Mouse (Mus musculus) lung, embryonic 16.5 days (tissue): ENCODE data around the gene Akt3. TPM values are rescaled to one million over a fixed set of nuclear protein-coding genes. Genes with fewer than 3 reads are reported as not detected.

Experiments
- ATAC-seq: fragments of 200-750 bp; cut with Nextera tagmentation; 2 replicates; pipeline ENCODE4 v1.8.0; 2017; ENCODE audit warnings: low read depth, mild to moderate bottlenecking, moderate library complexity
- H3K27ac ChIP-seq: fragments of 300-500 bp; sonication (generic); 2 replicates; pipeline ENCODE4 v1.5.1; 2014; ENCODE audit warnings: mild to moderate bottlenecking, control low read depth, low read length
- H3K27me3 ChIP-seq: fragments of 300-500 bp; sonication (generic); 2 replicates; pipeline ENCODE4 v1.6.1; 2014; ENCODE audit warnings: low read depth, low read length, mixed read lengths; ENCODE audit not compliant: control insufficient read depth, insufficient read depth
- H3K36me3 ChIP-seq: fragments of 300-500 bp; sonication (generic); 2 replicates; pipeline ENCODE4 v1.6.1; 2014; ENCODE audit warnings: low read length; ENCODE audit not compliant: control insufficient read depth, insufficient read depth
- H3K4me1 ChIP-seq: fragments of 300-500 bp; sonication (generic); replicated peaks from 2 replicates; pipeline ENCODE4 v1.6.1; 2014; ENCODE audit warnings: low read length, mixed read lengths; ENCODE audit not compliant: control insufficient read depth, insufficient read depth
- H3K4me2 ChIP-seq: fragments of 300-500 bp; sonication (generic); 2 replicates; pipeline ENCODE4 v1.6.1; 2014; ENCODE audit warnings: low read depth, low read length, control low read depth
- H3K4me3 ChIP-seq: fragments of 300-500 bp; sonication (generic); 2 replicates; pipeline ENCODE4 v1.5.1; 2014; ENCODE audit warnings: mild to moderate bottlenecking, low read length, control low read depth
- H3K9ac ChIP-seq: fragments of 300-500 bp; sonication (generic); 2 replicates; pipeline ENCODE4 v1.6.1; 2014; ENCODE audit warnings: low read length, control low read depth
- H3K9me3 ChIP-seq: fragments of 300-500 bp; sonication (generic); 2 replicates; pipeline ENCODE4 v1.6.1; 2016; ENCODE audit warnings: low read length; ENCODE audit not compliant: control insufficient read depth
- WGBS: fragments of 180-500 bp; shearing (Covaris S2); extraction: QIAGEN DNeasy Blood & Tissue Kit; methylation state at CpG from one replicate; pipeline ENCODE4 v1.1.7; 2014; 5-methylcytosine and 5-hydroxymethylcytosine counted together
- polyA plus RNA-seq: library from polyadenylated mRNA; unstranded; fragments of >200 nt; fragmentation: Nextera tagmentation; extraction: Ambion mirVana; gene quantifications from 2 replicates; pipeline ENCODE4 v1.2.1, GENCODE M21; 2015

Gene Akt3
- polyA plus RNA-seq, 1 experiment from 2014 or later, result 4.1 TPM

- Histone ChIP-seq H3K27ac (no peak overlapping the region), H3K4me2 (no peak overlapping the region), H3K36me3 (0 out of 2 replicates have a peak, but pooled peaks cover 3% of the 10 kb centered on the region), H3K4me3 (no peak overlapping the region), H3K27me3 (no peaks in the 10 kb centered on the region), H3K9me3 (no peaks in the 10 kb centered on the region), H3K9ac (no peak overlapping the region), H3K4me1 (no peaks in the 10 kb centered on the region)
- ATAC-seq, result no peak
- WGBS, result 83% methylated on average over 3 of the region's 3 CpGs
These were observed 227.3 kb downstream of the Akt3 start for GRCm38 (mm10) chr1:177030669-177031068.

GRCm38 (mm10) chr1:177029032-177029431 lies 229.0 kb downstream of the Akt3 start:
- Histone ChIP-seq H3K4me3 (no peak overlapping the region), H3K4me2 (no peak overlapping the region), H3K9ac (no peak overlapping the region), H3K9me3 (no peaks in the 10 kb centered on the region), H3K27ac (no peak overlapping the region), H3K4me1 (no peaks in the 10 kb centered on the region), H3K27me3 (no peaks in the 10 kb centered on the region), H3K36me3 (0 out of 2 replicates have a peak, but pooled peaks cover 3% of the 10 kb centered on the region)
- ATAC-seq, result no peak
- WGBS, result 61% methylated on average over 2 of the region's 2 CpGs

GRCm38 (mm10) chr1:177027706-177028105 lies 230.3 kb downstream of the Akt3 start:
- H3K27ac ChIP-seq, result no peak overlapping the region
- no peak for ATAC-seq
- H3K27me3 ChIP-seq, result no peaks in the 10 kb centered on the region
- no peak overlapping the region for H3K4me2 ChIP-seq
- no peak overlapping the region for H3K9ac ChIP-seq
- peaks cover 5% of the 10 kb centered on the region; the same call in 1 of the 2 replicates for H3K36me3 ChIP-seq
- WGBS, result 83% methylated on average over 3 of the region's 3 CpGs
- H3K4me3 ChIP-seq, result no peak overlapping the region
- H3K9me3 ChIP-seq, result no peaks in the 10 kb centered on the region
- H3K4me1 ChIP-seq, result no peaks in the 10 kb centered on the region

GRCm38 (mm10) chr1:177022751-177023150 lies 235.3 kb downstream of the Akt3 start:
- H3K4me1 ChIP-seq, result no peaks in the 10 kb centered on the region
- H3K27ac ChIP-seq, result no peak overlapping the region
- H3K9me3 ChIP-seq, result no peaks in the 10 kb centered on the region
- H3K9ac ChIP-seq, result no peak overlapping the region
- no peak overlapping the region for H3K4me2 ChIP-seq
- H3K4me3 ChIP-seq, result no peak overlapping the region
- H3K36me3 ChIP-seq, result peaks cover 2% of the 10 kb centered on the region; the same call in 1 of the 2 replicates
- WGBS, result 67% methylated on average over 3 of the region's 3 CpGs
- no peaks in the 10 kb centered on the region for H3K27me3 ChIP-seq
- no peak for ATAC-seq

- Histone ChIP-seq H3K9ac (no peak overlapping the region), H3K4me2 (no peak overlapping the region), H3K4me3 (no peak overlapping the region), H3K27ac (no peak overlapping the region), H3K27me3 (no peaks in the 10 kb centered on the region), H3K9me3 (no peaks in the 10 kb centered on the region), H3K36me3 (peaks cover 2% of the 10 kb centered on the region; the same call in 1 of the 2 replicates), H3K4me1 (peaks cover 5% of the 10 kb centered on the region)
- 89% methylated on average over 5 of the region's 5 CpGs for WGBS
- no peak for ATAC-seq
These were observed 238.3 kb downstream of the Akt3 start for GRCm38 (mm10) chr1:177019668-177020067.

- 93% methylated on average over 1 of the region's 1 CpGs for WGBS
- ATAC-seq, result no peak
- no peak overlapping the region for H3K27ac ChIP-seq
- no peak overlapping the region for H3K9ac ChIP-seq
- no peak overlapping the region for H3K4me2 ChIP-seq
- peaks cover 2% of the 10 kb centered on the region; the same call in 1 of the 2 replicates for H3K36me3 ChIP-seq
- no peaks in the 10 kb centered on the region for H3K9me3 ChIP-seq
- H3K4me3 ChIP-seq, result no peak overlapping the region
- H3K4me1 ChIP-seq, result peaks cover 14% of the 10 kb centered on the region
- H3K27me3 ChIP-seq, result no peaks in the 10 kb centered on the region
These were observed 239.3 kb downstream of the Akt3 start for GRCm38 (mm10) chr1:177018750-177019149.

GRCm38 (mm10) chr1:177016729-177017128 lies 241.3 kb downstream of the Akt3 start:
- Histone ChIP-seq H3K4me3 (no peak overlapping the region), H3K27ac (no peak overlapping the region), H3K9me3 (no peaks in the 10 kb centered on the region), H3K36me3 (no peaks in the 10 kb centered on the region), H3K9ac (no peak overlapping the region), H3K4me1 (peaks cover 15% of the 10 kb centered on the region), H3K27me3 (no peaks in the 10 kb centered on the region), H3K4me2 (no peak overlapping the region)
- no peak for ATAC-seq
- WGBS, result 74% methylated on average over 2 of the region's 2 CpGs

GRCm38 (mm10) chr1:177015917-177016316 lies 242.1 kb downstream of the Akt3 start:
- Histone ChIP-seq H3K36me3 (no peaks in the 10 kb centered on the region), H3K4me1 (peaks cover 15% of the 10 kb centered on the region), H3K4me3 (no peak overlapping the region), H3K27ac (no peak overlapping the region), H3K4me2 (no peak overlapping the region), H3K27me3 (no peaks in the 10 kb centered on the region), H3K9ac (no peak overlapping the region), H3K9me3 (no peaks in the 10 kb centered on the region)
- ATAC-seq, result no peak
- WGBS, result 46% methylated on average over 3 of the region's 3 CpGs

- ATAC-seq, result peak; percentile 67
These were observed 243.0 kb downstream of the Akt3 start for GRCm38 (mm10) chr1:177014921-177015439.

GRCm38 (mm10) chr1:177014346-177014745 lies 243.7 kb downstream of the Akt3 start:
- Histone ChIP-seq H3K27ac (peak overlapping the region; percentile 58), H3K9ac (no peak overlapping the region), H3K27me3 (no peaks in the 10 kb centered on the region), H3K4me1 (peaks cover 17% of the 10 kb centered on the region), H3K36me3 (no peaks in the 10 kb centered on the region), H3K4me2 (no peak overlapping the region), H3K9me3 (no peaks in the 10 kb centered on the region), H3K4me3 (no peak overlapping the region)
- ATAC-seq, result peak; percentile 45
- 37% methylated on average over 2 of the region's 2 CpGs for WGBS

More at GRCm38 (mm10) chr1:177014921-177015439, 243.0 kb downstream of the Akt3 start:
- no peak overlapping the region for H3K4me2 ChIP-seq
- peaks cover 15% of the 10 kb centered on the region for H3K4me1 ChIP-seq
- H3K27me3 ChIP-seq, result no peaks in the 10 kb centered on the region
- peak overlapping the region; percentile 58 for H3K27ac ChIP-seq
- no peak overlapping the region for H3K4me3 ChIP-seq
- no peaks in the 10 kb centered on the region for H3K36me3 ChIP-seq
- no peak overlapping the region for H3K9ac ChIP-seq
- WGBS, result 45% methylated on average over 6 of the region's 6 CpGs
- H3K9me3 ChIP-seq, result no peaks in the 10 kb centered on the region
